Mouse (Mus musculus): ENCODE measurements around the gene Slc18a3. TPM values are rescaled to one million over a fixed set of nuclear protein-coding genes. Genes with fewer than 3 reads are reported as not detected.

The Slc18a3 gene
- polyA plus RNA-seq, 1 experiment from 2014 or later, result 0.80 TPM

DNA sequence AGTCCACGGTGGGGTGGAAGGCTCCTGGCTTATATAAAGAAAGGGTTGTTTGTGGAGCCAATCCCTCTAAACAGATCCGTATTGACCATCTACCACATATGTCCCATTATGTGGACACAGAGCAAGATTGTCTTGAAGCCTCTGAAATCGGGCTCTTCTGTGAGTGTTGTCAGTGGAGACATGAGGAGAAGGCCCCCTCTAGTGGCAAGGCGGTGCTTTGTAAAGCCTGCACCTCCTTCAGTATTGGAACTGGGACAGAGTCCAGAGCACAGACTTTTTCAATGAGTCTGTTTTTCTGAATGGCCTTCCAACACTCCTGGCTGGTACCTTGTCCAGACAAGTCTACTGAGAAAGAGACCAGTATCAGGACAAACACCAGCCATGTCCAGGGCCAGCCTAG, 8.3 kb upstream of the Slc18a3 start:
- 11% methylated on average over 4 of the region's 4 CpGs for whole genome bisulfite sequencing
- no peaks in the 10 kb centered on the region for H3K4me1 ChIP-seq (ENCODE audit: control insufficient read depth, insufficient read depth, low read length)
- DNase-seq (ENCODE audit: low spot score) (peak; percentile 72), ATAC-seq (replicated peaks; ENCODE audit: insufficient number of reproducible peaks, low FRiP score, low TSS enrichment, low read depth) (no peak)
- H3K27ac ChIP-seq (replicated peaks; ENCODE audit: low read depth, low read length), result no peak overlapping the region
- no peak overlapping the region for H3K9ac ChIP-seq (replicated peaks; ENCODE audit: low read length)
- H3K36me3 ChIP-seq (replicated peaks; ENCODE audit: control insufficient read depth, insufficient read depth, low read depth, low read length), result no peaks in the 10 kb centered on the region
- no peaks in the 10 kb centered on the region for H3K9me3 ChIP-seq (replicated peaks; ENCODE audit: control insufficient read depth, low read length)
- H3K27me3 ChIP-seq (ENCODE audit: control insufficient read depth, insufficient read depth, low read length), result no peaks in the 10 kb centered on the region
- no peak overlapping the region for H3K4me3 ChIP-seq (ENCODE audit: low read depth, low read length)
- no peak overlapping the region for H3K4me2 ChIP-seq (ENCODE audit: low read depth, low read length)

GRCm38 (mm10) chr14:32467606-32468005, 3.0 kb upstream of the Slc18a3 start:
- Histone ChIP-seq H3K4me1 (ENCODE audit: control insufficient read depth, insufficient read depth, low read length) (peaks cover 4% of the 10 kb centered on the region; the same call in 1 of the 2 replicates), H3K36me3 (replicated peaks; ENCODE audit: control insufficient read depth, insufficient read depth, low read depth, low read length) (no peaks in the 10 kb centered on the region), H3K9me3 (replicated peaks; ENCODE audit: control insufficient read depth, low read length) (no peaks in the 10 kb centered on the region), H3K4me2 (ENCODE audit: low read depth, low read length) (no peak overlapping the region), H3K27me3 (ENCODE audit: control insufficient read depth, insufficient read depth, low read length) (peaks cover 46% of the 10 kb centered on the region), H3K27ac (replicated peaks; ENCODE audit: low read depth, low read length) (no peak overlapping the region), H3K9ac (replicated peaks; ENCODE audit: low read length) (no peak overlapping the region), H3K4me3 (ENCODE audit: low read depth, low read length) (no peak overlapping the region)
- DNase-seq (ENCODE audit: low spot score) (peak; percentile 87), ATAC-seq (replicated peaks; ENCODE audit: insufficient number of reproducible peaks, low FRiP score, low TSS enrichment, low read depth) (no peak)
- 8% methylated on average over 5 of the region's 5 CpGs for WGBS

- Histone ChIP-seq H3K9me3 (replicated peaks; ENCODE audit: control insufficient read depth, low read length) (no peaks in the 10 kb centered on the region), H3K4me2 (ENCODE audit: low read depth, low read length) (peak within 1 kb of the TSS; percentile 49), H3K36me3 (replicated peaks; ENCODE audit: control insufficient read depth, insufficient read depth, low read depth, low read length) (no peaks in the 10 kb centered on the region), H3K27ac (replicated peaks; ENCODE audit: low read depth, low read length) (no peak within 1 kb of the TSS), H3K4me1 (ENCODE audit: control insufficient read depth, insufficient read depth, low read length) (peaks cover 4% of the 10 kb centered on the region; the same call in 1 of the 2 replicates), H3K4me3 (ENCODE audit: low read depth, low read length) (peak within 1 kb of the TSS; percentile 26), H3K27me3 (ENCODE audit: control insufficient read depth, insufficient read depth, low read length) (peaks cover 63% of the 10 kb centered on the region), H3K9ac (replicated peaks; ENCODE audit: low read length) (no peak within 1 kb of the TSS)
- WGBS, result 14% methylated on average over 13 of the region's 13 CpGs
- ATAC-seq (replicated peaks; ENCODE audit: insufficient number of reproducible peaks, low FRiP score, low TSS enrichment, low read depth) (no peak), DNase-seq (ENCODE audit: low spot score) (no peak)
Measured at GRCm38 (mm10) chr14:32465889-32466288, 1.2 kb upstream of the Slc18a3 start, which contains the start of gene Chat. Gene Chat, minus strand, starts transcription at chr14:32465989.

GRCm38 (mm10) chr14:32465506-32465870, 838 bp upstream of the Slc18a3 start:
- peak overlapping the region; percentile 49 for H3K4me2 ChIP-seq (ENCODE audit: low read depth, low read length)
- peak overlapping the region; percentile 26 for H3K4me3 ChIP-seq (ENCODE audit: low read depth, low read length)
- H3K9ac ChIP-seq (replicated peaks; ENCODE audit: low read length), result no peak overlapping the region
- H3K4me1 ChIP-seq (ENCODE audit: control insufficient read depth, insufficient read depth, low read length), result peaks cover 4% of the 10 kb centered on the region; the same call in 1 of the 2 replicates
- ATAC-seq (replicated peaks; ENCODE audit: insufficient number of reproducible peaks, low FRiP score, low TSS enrichment, low read depth) (no peak), DNase-seq (ENCODE audit: low spot score) (peak; percentile 2)
- under 1% methylated on average over 8 of the region's 11 CpGs for WGBS
- no peaks in the 10 kb centered on the region for H3K9me3 ChIP-seq (replicated peaks; ENCODE audit: control insufficient read depth, low read length)
- peaks cover 67% of the 10 kb centered on the region for H3K27me3 ChIP-seq (ENCODE audit: control insufficient read depth, insufficient read depth, low read length)
- H3K27ac ChIP-seq (replicated peaks; ENCODE audit: low read depth, low read length), result no peak overlapping the region
- no peaks in the 10 kb centered on the region for H3K36me3 ChIP-seq (replicated peaks; ENCODE audit: control insufficient read depth, insufficient read depth, low read depth, low read length)

DNA sequence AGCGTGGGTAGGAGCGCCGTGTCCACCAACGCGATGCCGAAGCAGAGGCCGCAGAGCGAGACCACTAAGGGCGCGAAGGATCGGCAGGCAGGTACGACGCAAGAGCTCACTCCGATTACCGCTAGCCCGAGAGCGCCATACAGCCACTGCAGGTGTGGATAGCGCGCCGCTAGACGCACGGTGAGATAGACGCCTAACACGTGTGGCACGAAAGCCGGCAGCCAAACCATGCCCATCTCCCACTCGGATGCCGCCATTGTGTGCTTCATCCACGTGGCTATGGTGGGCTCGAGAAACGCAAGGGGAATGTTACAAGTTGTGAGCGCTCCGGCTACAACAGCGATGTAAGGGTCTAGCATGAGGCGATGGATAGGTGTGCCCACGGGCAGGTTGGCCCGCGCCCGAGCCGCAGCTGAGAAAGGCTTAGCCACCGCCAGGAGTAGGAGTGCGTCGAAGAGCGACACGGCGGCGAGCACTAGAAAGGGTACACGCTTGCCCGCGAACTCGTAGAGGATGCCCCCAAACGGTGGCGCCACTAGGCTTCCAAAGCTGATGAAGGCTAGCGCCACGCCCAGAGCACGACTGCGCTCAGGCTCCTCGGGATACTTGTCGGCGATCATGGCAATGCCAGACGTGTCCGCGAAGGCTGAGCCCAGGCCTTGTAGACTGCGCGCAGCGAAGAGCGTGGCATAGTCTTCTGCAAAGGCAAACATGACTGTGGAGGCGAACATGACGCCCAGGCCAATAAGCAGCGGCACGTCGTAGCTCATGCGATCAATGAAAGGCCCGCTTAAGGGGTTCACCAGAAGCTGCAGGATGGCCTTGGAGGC, 1.2 kb downstream of the Slc18a3 start:
- no peak overlapping the region for H3K4me2 ChIP-seq (ENCODE audit: low read depth, low read length)

GRCm38 (mm10) chr14:32452552-32452951, 12.1 kb downstream of the Slc18a3 start:
- no peaks in the 10 kb centered on the region for H3K27me3 ChIP-seq (ENCODE audit: control insufficient read depth, insufficient read depth, low read length)
- DNase-seq (ENCODE audit: low spot score) (no peak), ATAC-seq (replicated peaks; ENCODE audit: insufficient number of reproducible peaks, low FRiP score, low TSS enrichment, low read depth) (no peak)
- H3K4me2 ChIP-seq (ENCODE audit: low read depth, low read length), result no peak overlapping the region
- H3K9me3 ChIP-seq (replicated peaks; ENCODE audit: control insufficient read depth, low read length), result no peaks in the 10 kb centered on the region
- no peaks in the 10 kb centered on the region for H3K36me3 ChIP-seq (replicated peaks; ENCODE audit: control insufficient read depth, insufficient read depth, low read depth, low read length)
- no peak overlapping the region for H3K27ac ChIP-seq (replicated peaks; ENCODE audit: low read depth, low read length)
- WGBS, result 21% methylated on average over 4 of the region's 4 CpGs
- H3K9ac ChIP-seq (replicated peaks; ENCODE audit: low read length), result no peak overlapping the region
- no peak overlapping the region for H3K4me3 ChIP-seq (ENCODE audit: low read depth, low read length)
- no peaks in the 10 kb centered on the region for H3K4me1 ChIP-seq (ENCODE audit: control insufficient read depth, insufficient read depth, low read length)

More for the DNA sequence above, 1.2 kb downstream of the Slc18a3 start:
- no peaks in the 10 kb centered on the region for H3K9me3 ChIP-seq (replicated peaks; ENCODE audit: control insufficient read depth, low read length)
- WGBS, result 4% methylated on average over 74 of the region's 74 CpGs
- peak overlapping the region; percentile 3; the same call in 1 of the 2 replicates for H3K4me3 ChIP-seq (ENCODE audit: low read depth, low read length)
- H3K4me1 ChIP-seq (ENCODE audit: control insufficient read depth, insufficient read depth, low read length), result peaks cover 4% of the 10 kb centered on the region; the same call in 1 of the 2 replicates
- H3K36me3 ChIP-seq (replicated peaks; ENCODE audit: control insufficient read depth, insufficient read depth, low read depth, low read length), result no peaks in the 10 kb centered on the region
- peak; percentile 4 for DNase-seq (ENCODE audit: low spot score)
- ATAC-seq (replicated peaks; ENCODE audit: insufficient number of reproducible peaks, low FRiP score, low TSS enrichment, low read depth), result no peak
- peaks cover 86% of the 10 kb centered on the region for H3K27me3 ChIP-seq (ENCODE audit: control insufficient read depth, insufficient read depth, low read length)
- no peak overlapping the region for H3K9ac ChIP-seq (replicated peaks; ENCODE audit: low read length)
- no peak overlapping the region for H3K27ac ChIP-seq (replicated peaks; ENCODE audit: low read depth, low read length)

GRCm38 (mm10) chr14:32446989-32447388, 17.7 kb downstream of the Slc18a3 start:
- no peaks in the 10 kb centered on the region for H3K9me3 ChIP-seq (replicated peaks; ENCODE audit: control insufficient read depth, low read length)
- DNase-seq (ENCODE audit: low spot score) (no peak), ATAC-seq (replicated peaks; ENCODE audit: insufficient number of reproducible peaks, low FRiP score, low TSS enrichment, low read depth) (no peak)
- H3K4me1 ChIP-seq (ENCODE audit: control insufficient read depth, insufficient read depth, low read length), result no peaks in the 10 kb centered on the region
- 88% methylated on average over 6 of the region's 6 CpGs for WGBS
- H3K27me3 ChIP-seq (ENCODE audit: control insufficient read depth, insufficient read depth, low read length), result no peaks in the 10 kb centered on the region
- H3K27ac ChIP-seq (replicated peaks; ENCODE audit: low read depth, low read length), result no peak overlapping the region
- no peak overlapping the region for H3K4me3 ChIP-seq (ENCODE audit: low read depth, low read length)
- no peaks in the 10 kb centered on the region for H3K36me3 ChIP-seq (replicated peaks; ENCODE audit: control insufficient read depth, insufficient read depth, low read depth, low read length)
- H3K9ac ChIP-seq (replicated peaks; ENCODE audit: low read length), result no peak overlapping the region
- no peak overlapping the region for H3K4me2 ChIP-seq (ENCODE audit: low read depth, low read length)

- H3K4me3 ChIP-seq (ENCODE audit: low read depth, low read length), result no peak overlapping the region
- H3K9me3 ChIP-seq (replicated peaks; ENCODE audit: control insufficient read depth, low read length), result no peaks in the 10 kb centered on the region
- no peaks in the 10 kb centered on the region for H3K36me3 ChIP-seq (replicated peaks; ENCODE audit: control insufficient read depth, insufficient read depth, low read depth, low read length)
- H3K27me3 ChIP-seq (ENCODE audit: control insufficient read depth, insufficient read depth, low read length), result no peaks in the 10 kb centered on the region
- no peak overlapping the region for H3K4me2 ChIP-seq (ENCODE audit: low read depth, low read length)
- H3K9ac ChIP-seq (replicated peaks; ENCODE audit: low read length), result no peak overlapping the region
- H3K4me1 ChIP-seq (ENCODE audit: control insufficient read depth, insufficient read depth, low read length), result no peaks in the 10 kb centered on the region
- H3K27ac ChIP-seq (replicated peaks; ENCODE audit: low read depth, low read length), result no peak overlapping the region
- WGBS, result 7% methylated on average over 8 of the region's 8 CpGs
- no peak for DNase-seq (ENCODE audit: low spot score)
- no peak for ATAC-seq (replicated peaks; ENCODE audit: insufficient number of reproducible peaks, low FRiP score, low TSS enrichment, low read depth)
Measured at GRCm38 (mm10) chr14:32443446-32443845, 21.2 kb downstream of the Slc18a3 start.
